Mouse (Mus musculus) neural tube, embryonic 11.5 days (tissue): Measurements from ENCODE around the gene Itpr1. TPM values are rescaled to one million over a fixed set of nuclear protein-coding genes. Genes with fewer than 3 reads are reported as not detected.

ENCODE experiments used
- ATAC-seq: fragments of 200-750 bp; cut with Nextera tagmentation; 2 replicates; pipeline ENCODE4 v1.8.0; 2017; ENCODE audit warnings: moderate number of reproducible peaks, mild to moderate bottlenecking, moderate TSS enrichment, moderate library complexity; ENCODE audit not compliant: insufficient read depth, low FRiP score, low TSS enrichment
- DNase-seq: peaks from one replicate; pipeline ENCODE4 v3.0.0-alpha.2; 2015; ENCODE audit warnings: low spot score
- H3K27ac ChIP-seq: fragments of 300-500 bp; sonication (generic); 2 replicates; pipeline ENCODE4 v1.5.1; 2014; ENCODE audit warnings: low read depth, mild to moderate bottlenecking, low read length
- H3K27me3 ChIP-seq: fragments of 300-500 bp; sonication (generic); 2 replicates; pipeline ENCODE4 v1.6.1; 2014; ENCODE audit warnings: mild to moderate bottlenecking, low read length, mixed read lengths; ENCODE audit not compliant: control insufficient read depth, insufficient read depth
- H3K36me3 ChIP-seq: fragments of 300-500 bp; sonication (generic); 2 replicates; pipeline ENCODE4 v1.6.1; 2014; ENCODE audit warnings: mild to moderate bottlenecking, low read length, moderate library complexity, mixed read lengths; ENCODE audit not compliant: control insufficient read depth, insufficient read depth
- H3K4me1 ChIP-seq: fragments of 300-500 bp; sonication (generic); 2 replicates; pipeline ENCODE4 v1.6.1; 2014; ENCODE audit warnings: low read length, mixed read lengths; ENCODE audit not compliant: control insufficient read depth, insufficient read depth
- H3K4me2 ChIP-seq: fragments of 300-500 bp; sonication (generic); 2 replicates; pipeline ENCODE4 v1.6.1; 2014; ENCODE audit warnings: low read depth, mild to moderate bottlenecking, moderate library complexity
- H3K4me3 ChIP-seq: fragments of 300-500 bp; sonication (generic); 2 replicates; pipeline ENCODE4 v1.5.1; 2014; ENCODE audit warnings: low read depth, low read length
- H3K9ac ChIP-seq: fragments of 300-500 bp; sonication (generic); 2 replicates; pipeline ENCODE4 v1.6.1; 2014; ENCODE audit warnings: mild to moderate bottlenecking, low read length
- H3K9me3 ChIP-seq: fragments of 300-500 bp; sonication (generic); 2 replicates; pipeline ENCODE4 v1.6.1; 2016; ENCODE audit warnings: low read length; ENCODE audit not compliant: control insufficient read depth
- WGBS: fragments of 180-500 bp; shearing (Covaris S2); extraction: QIAGEN DNeasy Blood & Tissue Kit; methylation state at CpG from one replicate; pipeline ENCODE4 v1.1.7; 2014; 5-methylcytosine and 5-hydroxymethylcytosine counted together
- polyA plus RNA-seq: library from polyadenylated mRNA; unstranded; fragments of >200 nt; fragmentation: Nextera tagmentation; extraction: Ambion mirVana; gene quantifications from 2 replicates; pipeline ENCODE4 v1.2.1, GENCODE M21; 2014

The Itpr1 gene
- polyA plus RNA-seq, 1 experiment from 2014 or later: 8.4 TPM

- no peaks in the 10 kb centered on the region for H3K27me3 ChIP-seq
- no peaks in the 10 kb centered on the region for H3K36me3 ChIP-seq
- no peak overlapping the region for H3K9ac ChIP-seq
- H3K27ac ChIP-seq: no peak overlapping the region
- no peaks in the 10 kb centered on the region for H3K4me1 ChIP-seq
- ATAC-seq (no peak), DNase-seq (no peak)
- H3K4me2 ChIP-seq: no peak overlapping the region
- no peak overlapping the region for H3K4me3 ChIP-seq
- no peaks in the 10 kb centered on the region for H3K9me3 ChIP-seq
- WGBS: 97% methylated on average over 12 of the region's 12 CpGs
Observed at GRCm38 (mm10) chr6:108325948-108326411, 113.1 kb downstream of the Itpr1 start.

- 82% methylated on average over 10 of the region's 10 CpGs for WGBS
- H3K9ac ChIP-seq: no peak overlapping the region
Observed at GRCm38 (mm10) chr6:108326751-108327161, 113.9 kb downstream of the Itpr1 start.

GRCm38 (mm10) chr6:108327561-108327960 lies 114.7 kb downstream of the Itpr1 start:
- WGBS: 73% methylated on average over 6 of the region's 6 CpGs

More at GRCm38 (mm10) chr6:108326751-108327161, 113.9 kb downstream of the Itpr1 start:
- H3K9me3 ChIP-seq: no peaks in the 10 kb centered on the region
- H3K36me3 ChIP-seq: no peaks in the 10 kb centered on the region
- no peak for DNase-seq
- no peaks in the 10 kb centered on the region for H3K27me3 ChIP-seq
- H3K4me2 ChIP-seq: no peak overlapping the region
- no peak overlapping the region for H3K4me3 ChIP-seq
- no peak for ATAC-seq
- H3K4me1 ChIP-seq: no peaks in the 10 kb centered on the region
- no peak overlapping the region for H3K27ac ChIP-seq

GRCm38 (mm10) chr6:108328296-108328695 lies 115.4 kb downstream of the Itpr1 start:
- Histone ChIP-seq H3K27me3 (no peaks in the 10 kb centered on the region), H3K36me3 (no peaks in the 10 kb centered on the region), H3K4me1 (no peaks in the 10 kb centered on the region), H3K4me3 (no peak overlapping the region), H3K4me2 (no peak overlapping the region), H3K9me3 (no peaks in the 10 kb centered on the region), H3K9ac (no peak overlapping the region), H3K27ac (no peak overlapping the region)
- DNase-seq (no peak), ATAC-seq (no peak)
- WGBS: 76% methylated on average over 7 of the region's 7 CpGs

More at GRCm38 (mm10) chr6:108327561-108327960, 114.7 kb downstream of the Itpr1 start:
- H3K27me3 ChIP-seq: no peaks in the 10 kb centered on the region
- no peak overlapping the region for H3K9ac ChIP-seq
- H3K4me2 ChIP-seq: no peak overlapping the region
- H3K4me3 ChIP-seq: no peak overlapping the region
- H3K4me1 ChIP-seq: no peaks in the 10 kb centered on the region
- H3K27ac ChIP-seq: no peak overlapping the region
- H3K9me3 ChIP-seq: no peaks in the 10 kb centered on the region
- ATAC-seq: no peak
- no peak for DNase-seq
- H3K36me3 ChIP-seq: no peaks in the 10 kb centered on the region

GRCm38 (mm10) chr6:108330461-108330860 lies 117.6 kb downstream of the Itpr1 start:
- DNase-seq (no peak), ATAC-seq (no peak)
- WGBS: 88% methylated on average over 8 of the region's 8 CpGs
- no peaks in the 10 kb centered on the region for H3K36me3 ChIP-seq
- H3K4me3 ChIP-seq: no peak overlapping the region
- H3K9ac ChIP-seq: no peak overlapping the region
- H3K4me2 ChIP-seq: no peak overlapping the region
- H3K27ac ChIP-seq: no peak overlapping the region
- no peaks in the 10 kb centered on the region for H3K27me3 ChIP-seq
- H3K4me1 ChIP-seq: no peaks in the 10 kb centered on the region
- no peaks in the 10 kb centered on the region for H3K9me3 ChIP-seq

GRCm38 (mm10) chr6:108331268-108331667 lies 118.4 kb downstream of the Itpr1 start:
- 86% methylated on average over 3 of the region's 3 CpGs for WGBS
- no peak overlapping the region for H3K27ac ChIP-seq
- ATAC-seq: no peak

GRCm38 (mm10) chr6:108334059-108334458 lies 121.2 kb downstream of the Itpr1 start:
- no peaks in the 10 kb centered on the region for H3K27me3 ChIP-seq
- H3K27ac ChIP-seq: no peak overlapping the region
- no peaks in the 10 kb centered on the region for H3K9me3 ChIP-seq
- no peak overlapping the region for H3K4me3 ChIP-seq
- no peaks in the 10 kb centered on the region for H3K36me3 ChIP-seq
- no peak overlapping the region for H3K9ac ChIP-seq
- no peaks in the 10 kb centered on the region for H3K4me1 ChIP-seq
- H3K4me2 ChIP-seq: no peak overlapping the region
- WGBS: 92% methylated on average over 3 of the region's 3 CpGs
- ATAC-seq (no peak), DNase-seq (no peak)

More at GRCm38 (mm10) chr6:108331268-108331667, 118.4 kb downstream of the Itpr1 start:
- Histone ChIP-seq H3K4me2 (no peak overlapping the region), H3K4me3 (no peak overlapping the region), H3K4me1 (no peaks in the 10 kb centered on the region), H3K9me3 (no peaks in the 10 kb centered on the region), H3K9ac (no peak overlapping the region), H3K36me3 (no peaks in the 10 kb centered on the region), H3K27me3 (no peaks in the 10 kb centered on the region)
- no peak for DNase-seq

- Histone ChIP-seq H3K27me3 (no peaks in the 10 kb centered on the region), H3K36me3 (no peaks in the 10 kb centered on the region), H3K27ac (no peak overlapping the region), H3K9me3 (no peaks in the 10 kb centered on the region), H3K4me2 (no peak overlapping the region), H3K4me3 (no peak overlapping the region), H3K4me1 (no peaks in the 10 kb centered on the region), H3K9ac (no peak overlapping the region)
- DNase-seq: no peak
- ATAC-seq: no peak
Observed at GRCm38 (mm10) chr6:108335202-108335823, 122.4 kb downstream of the Itpr1 start.

GRCm38 (mm10) chr6:108336506-108336905 lies 123.6 kb downstream of the Itpr1 start:
- Histone ChIP-seq H3K9ac (no peak overlapping the region), H3K27me3 (no peaks in the 10 kb centered on the region), H3K4me3 (no peak overlapping the region), H3K4me2 (no peak overlapping the region), H3K36me3 (no peaks in the 10 kb centered on the region), H3K9me3 (no peaks in the 10 kb centered on the region), H3K4me1 (no peaks in the 10 kb centered on the region), H3K27ac (no peak overlapping the region)
- 96% methylated on average over 6 of the region's 6 CpGs for WGBS
- ATAC-seq (no peak), DNase-seq (no peak)
